Mouse (Mus musculus): ENCODE data around the gene Xylt1. TPM values are rescaled to one million over a fixed set of nuclear protein-coding genes. Genes with fewer than 3 reads are reported as not detected.
A peak's percentile ranks its signal among the peaks of the same experiment; 100 is the strongest.

The Xylt1 gene
- total and polyA plus RNA-seq, 3 experiments, result 9.0 to 13.3 TPM; not detected in 1

- Histone ChIP-seq H3K27ac (ENCODE audit: control insufficient read depth, low read depth, low read length) (no peak overlapping the region; the same call in 1 of the 2 replicates), H3K9ac (ENCODE audit: control insufficient read depth, low read depth, low read length, poor library complexity, severe bottlenecking) (no peak overlapping the region), H3K4me1 (ENCODE audit: control insufficient read depth in 1 of 2, insufficient read depth in 2 of 2, low read length in 2 of 2) (peaks cover 8 to 24% of the 10 kb centered on the region in 2 experiments), H3K27me3 (ENCODE audit: control insufficient read depth in 1 of 2, insufficient read depth in 2 of 2, low read length in 2 of 2) (no peaks in the 10 kb centered on the region), H3K79me2 (ENCODE audit: control insufficient read depth, insufficient read depth, low read length, poor library complexity) (no peaks in the 10 kb centered on the region), H3K9me3 (replicated peaks; ENCODE audit: insufficient read depth, low read length) (no peaks in the 10 kb centered on the region), H3K36me3 (ENCODE audit: control insufficient read depth in 1 of 2, insufficient read depth in 2 of 2, low read length in 2 of 2) (peaks cover 0 to 32% of the 10 kb centered on the region in 2 experiments), H3K4me3 (ENCODE audit: control insufficient read depth in 1 of 2, insufficient read depth in 1 of 2, low read depth in 2 of 2, low read length in 2 of 2) (no peak overlapping the region)
- DNase-seq (ENCODE audit: low read depth, low spot score), result peak; percentile 70
- TF ChIP-seq BHLHE40 (IDR thresholded peaks at IDR 0.05; ENCODE audit: borderline replicate concordance, low read depth, low read length) (no peak), GATA1 (IDR thresholded peaks at IDR 0.05; ENCODE audit: low read depth, low read length) (0 out of 2 replicates have a peak, but pooled peaks have one; percentile 38), MYB (IDR thresholded peaks at IDR 0.05; ENCODE audit: low read depth, low read length) (peak; percentile 40; the same call in 1 of the 2 replicates), POLR2AphosphoS2 (IDR thresholded peaks at IDR 0.05; ENCODE audit: low read length) (peak; percentile 35; the same call in 1 of the 2 replicates), TBP (IDR thresholded peaks at IDR 0.05; ENCODE audit: low read depth, low read length) (peak; percentile 99), EP300 (IDR thresholded peaks at IDR 0.05; ENCODE audit: low read depth in 1 of 2, low read length in 2 of 2) (peak in 1 of 2 experiments; percentile 44; a peak in 2 of 4 replicates), ELF1 (IDR thresholded peaks at IDR 0.05; ENCODE audit: low read depth, low read length) (peak; percentile 36; the same call in 1 of the 2 replicates), MAX (IDR thresholded peaks at IDR 0.05; ENCODE audit: low read length) (no peak)
Measured at GRCm38 (mm10) chr7:117586811-117587210, 206.0 kb downstream of the Xylt1 start.

GRCm38 (mm10) chr7:117587234-117587929, 206.6 kb downstream of the Xylt1 start:
- Histone ChIP-seq H3K36me3 (ENCODE audit: control insufficient read depth in 1 of 2, insufficient read depth in 2 of 2, low read length in 2 of 2) (peaks cover 0 to 32% of the 10 kb centered on the region in 2 experiments), H3K27ac (ENCODE audit: control insufficient read depth, low read depth, low read length) (peak overlapping the region; percentile 38), H3K9ac (ENCODE audit: control insufficient read depth, low read depth, low read length, poor library complexity, severe bottlenecking) (no peak overlapping the region), H3K79me2 (ENCODE audit: control insufficient read depth, insufficient read depth, low read length, poor library complexity) (no peaks in the 10 kb centered on the region), H3K4me3 (ENCODE audit: control insufficient read depth in 1 of 2, insufficient read depth in 1 of 2, low read depth in 2 of 2, low read length in 2 of 2) (no peak overlapping the region), H3K4me1 (ENCODE audit: control insufficient read depth in 1 of 2, insufficient read depth in 2 of 2, low read length in 2 of 2) (peaks cover 8 to 24% of the 10 kb centered on the region in 2 experiments), H3K27me3 (ENCODE audit: control insufficient read depth in 1 of 2, insufficient read depth in 2 of 2, low read length in 2 of 2) (no peaks in the 10 kb centered on the region), H3K9me3 (replicated peaks; ENCODE audit: insufficient read depth, low read length) (no peaks in the 10 kb centered on the region)
- DNase-seq (ENCODE audit: low read depth, low spot score), result peak; percentile 35
- TF ChIP-seq ETS1 (IDR thresholded peaks at IDR 0.05; ENCODE audit: low read depth, low read length) (peak; percentile 88), EP300 (IDR thresholded peaks at IDR 0.05; ENCODE audit: low read depth in 1 of 2, low read length in 2 of 2) (peak; percentile 34 to 46; a peak in 3 of 4 replicates), USF1 (IDR thresholded peaks at IDR 0.05; ENCODE audit: low read depth, low read length) (peak; percentile 79), TCF12 (IDR thresholded peaks at IDR 0.05; ENCODE audit: low read depth, low read length) (peak; percentile 35; the same call in 1 of the 2 replicates), MXI1 (IDR thresholded peaks at IDR 0.05; ENCODE audit: low read depth, low read length) (no peak), MAFK (IDR thresholded peaks at IDR 0.05; ENCODE audit: borderline replicate concordance, low read depth, low read length) (no peak), GATA1 (IDR thresholded peaks at IDR 0.05; ENCODE audit: low read depth, low read length) (peak; percentile 55)

All from MEL (cell line).